Mouse (Mus musculus) frontal cortex, adult (tissue): Measurements from ENCODE around the gene Zgpat.

Experiments
- ATAC-seq: cut with Nextera tagmentation; 2 replicates; pipeline ENCODE4 v1.9.2; 2017; ENCODE audit warnings: mild to moderate bottlenecking, moderate library complexity, mixed read lengths; ENCODE audit not compliant: low TSS enrichment

Gene Zgpat

GRCm38 (mm10) chr2:181384919-181385391 is 20.2 kb downstream of the Zgpat start:
- ATAC-seq: no peak

GRCm38 (mm10) chr2:181385885-181386284 is 21.2 kb downstream of the Zgpat start:
- peak; percentile 76 for ATAC-seq

GRCm38 (mm10) chr2:181386663-181387210 is 22.0 kb downstream of the Zgpat start:
- no peak for ATAC-seq

GRCm38 (mm10) chr2:181390136-181390870 is 25.6 kb downstream of the Zgpat start:
- ATAC-seq: no peak

- no peak for ATAC-seq
These were observed 26.3 kb downstream of the Zgpat start for GRCm38 (mm10) chr2:181391022-181391421.

- ATAC-seq: no peak
These were observed 26.8 kb downstream of the Zgpat start for GRCm38 (mm10) chr2:181391541-181391940.

GRCm38 (mm10) chr2:181392600-181393213 is 28.0 kb downstream of the Zgpat start:
- ATAC-seq: peak; percentile 89

GRCm38 (mm10) chr2:181394086-181394485 is 29.4 kb downstream of the Zgpat start:
- no peak for ATAC-seq

GRCm38 (mm10) chr2:181397207-181397761 is 32.6 kb downstream of the Zgpat start:
- ATAC-seq: no peak

- no peak for ATAC-seq
These were observed 36.8 kb downstream of the Zgpat start for GRCm38 (mm10) chr2:181401497-181401896.

- no peak for ATAC-seq
These were observed 39.0 kb downstream of the Zgpat start for GRCm38 (mm10) chr2:181403722-181404121.

GRCm38 (mm10) chr2:181409643-181410042 is 44.9 kb downstream of the Zgpat start:
- ATAC-seq: no peak

- peak; percentile 82; the same call in 1 of the 2 replicates for ATAC-seq
These were observed 46.2 kb downstream of the Zgpat start for GRCm38 (mm10) chr2:181410760-181411473.

GRCm38 (mm10) chr2:181413141-181413540 is 48.4 kb downstream of the Zgpat start:
- no peak for ATAC-seq

GRCm38 (mm10) chr2:181415945-181416344 is 51.2 kb downstream of the Zgpat start:
- no peak for ATAC-seq

GRCm38 (mm10) chr2:181419359-181419758 is 54.6 kb downstream of the Zgpat start:
- no peak for ATAC-seq

- peak; percentile 92 for ATAC-seq
These were observed 55.7 kb downstream of the Zgpat start for GRCm38 (mm10) chr2:181420426-181420825.

GRCm38 (mm10) chr2:181420903-181421638 is 56.3 kb downstream of the Zgpat start:
- no peak for ATAC-seq

- no peak for ATAC-seq
These were observed 59.1 kb downstream of the Zgpat start for GRCm38 (mm10) chr2:181423834-181424233.
